Mouse (Mus musculus): ENCODE measurements around the gene Olfr985. TPM values are rescaled to one million over a fixed set of nuclear protein-coding genes. Genes with fewer than 3 reads are reported as not detected.

The Olfr985 gene
- polyA plus RNA-seq, 1 experiment from 2014 or later = not detected

- no peaks in the 10 kb centered on the region for H3K4me1 ChIP-seq (ENCODE audit: control insufficient read depth, insufficient read depth, low read length)
- ATAC-seq = no peak
- 76% methylated on average over 10 of the region's 10 CpGs for whole genome bisulfite sequencing
Observed at GRCm38 (mm10) chr9:40116645-40117286, 13.2 kb downstream of the Olfr985 start.

GRCm38 (mm10) chr9:40114106-40114505 is 15.9 kb downstream of the Olfr985 start, which contains the start of gene Olfr984:
Gene Olfr984 (minus strand): TSS chr9:40114206.
- no peak for ATAC-seq
- H3K9me3 ChIP-seq (replicated peaks; ENCODE audit: control insufficient read depth, low read length, poor library complexity, severe bottlenecking) = no peaks in the 10 kb centered on the region
- H3K4me1 ChIP-seq (ENCODE audit: control insufficient read depth, insufficient read depth, low read length) = no peaks in the 10 kb centered on the region
- no peak within 1 kb of the TSS for H3K4me3 ChIP-seq (ENCODE audit: low read depth, low read length)
- H3K4me2 ChIP-seq (ENCODE audit: low read length) = no peak within 1 kb of the TSS
- H3K9ac ChIP-seq (ENCODE audit: low read depth, low read length) = no peak within 1 kb of the TSS
- no peak within 1 kb of the TSS for H3K27ac ChIP-seq (ENCODE audit: low read length)
- WGBS = 89% methylated on average over 2 of the region's 2 CpGs
- H3K36me3 ChIP-seq (ENCODE audit: control insufficient read depth, insufficient read depth, low read length) = no peaks in the 10 kb centered on the region
- no peaks in the 10 kb centered on the region for H3K27me3 ChIP-seq (ENCODE audit: control insufficient read depth, insufficient read depth, low read depth, low read length)

More at GRCm38 (mm10) chr9:40116645-40117286, 13.2 kb downstream of the Olfr985 start:
- H3K9ac ChIP-seq (ENCODE audit: low read depth, low read length) = no peak overlapping the region
- no peak overlapping the region for H3K4me3 ChIP-seq (ENCODE audit: low read depth, low read length)
- no peaks in the 10 kb centered on the region for H3K36me3 ChIP-seq (ENCODE audit: control insufficient read depth, insufficient read depth, low read length)
- H3K4me2 ChIP-seq (ENCODE audit: low read length) = no peak overlapping the region
- no peak overlapping the region for H3K27ac ChIP-seq (ENCODE audit: low read length)
- no peaks in the 10 kb centered on the region for H3K9me3 ChIP-seq (replicated peaks; ENCODE audit: control insufficient read depth, low read length, poor library complexity, severe bottlenecking)
- H3K27me3 ChIP-seq (ENCODE audit: control insufficient read depth, insufficient read depth, low read depth, low read length) = no peaks in the 10 kb centered on the region

GRCm38 (mm10) chr9:40094769-40095168 is 35.2 kb downstream of the Olfr985 start:
- Histone ChIP-seq H3K27me3 (ENCODE audit: control insufficient read depth, insufficient read depth, low read depth, low read length) (no peaks in the 10 kb centered on the region), H3K36me3 (ENCODE audit: control insufficient read depth, insufficient read depth, low read length) (no peaks in the 10 kb centered on the region), H3K4me3 (ENCODE audit: low read depth, low read length) (no peak overlapping the region), H3K4me2 (ENCODE audit: low read length) (no peak overlapping the region), H3K9ac (ENCODE audit: low read depth, low read length) (no peak overlapping the region), H3K4me1 (ENCODE audit: control insufficient read depth, insufficient read depth, low read length) (no peaks in the 10 kb centered on the region), H3K27ac (ENCODE audit: low read length) (no peak overlapping the region), H3K9me3 (replicated peaks; ENCODE audit: control insufficient read depth, low read length, poor library complexity, severe bottlenecking) (no peaks in the 10 kb centered on the region)
- ATAC-seq = no peak
- WGBS = 62% methylated on average over 3 of the region's 3 CpGs

- H3K36me3 ChIP-seq (ENCODE audit: control insufficient read depth, insufficient read depth, low read length) = no peaks in the 10 kb centered on the region
- no peaks in the 10 kb centered on the region for H3K27me3 ChIP-seq (ENCODE audit: control insufficient read depth, insufficient read depth, low read depth, low read length)
- ATAC-seq = no peak
- 80% methylated on average over 2 of the region's 2 CpGs for WGBS
- no peak within 1 kb of the TSS for H3K4me2 ChIP-seq (ENCODE audit: low read length)
- no peaks in the 10 kb centered on the region for H3K4me1 ChIP-seq (ENCODE audit: control insufficient read depth, insufficient read depth, low read length)
- no peak within 1 kb of the TSS for H3K9ac ChIP-seq (ENCODE audit: low read depth, low read length)
- H3K9me3 ChIP-seq (replicated peaks; ENCODE audit: control insufficient read depth, low read length, poor library complexity, severe bottlenecking) = no peaks in the 10 kb centered on the region
- H3K27ac ChIP-seq (ENCODE audit: low read length) = no peak within 1 kb of the TSS
- no peak within 1 kb of the TSS for H3K4me3 ChIP-seq (ENCODE audit: low read depth, low read length)
Observed at GRCm38 (mm10) chr9:40093495-40093894, 36.5 kb downstream of the Olfr985 start, which contains the start of gene Olfr983. Gene Olfr983 (minus strand): TSS chr9:40093595.

Other genes starting within 250 kb of the Olfr985 start
- gene Olfr229, start 222.8 kb downstream of the Olfr985 start, polyA plus RNA-seq (2015; fragmentation: Nextera tagmentation; extraction: Ambion mirVana) = not detected in 2 replicates
- gene Olfr974, start 192.7 kb downstream of the Olfr985 start, polyA plus RNA-seq (2015; fragmentation: Nextera tagmentation; extraction: Ambion mirVana) = not detected in 2 replicates
- not detected in 2 replicates for gene Olfr975, start 178.1 kb downstream of the Olfr985 start, polyA plus RNA-seq (2015; fragmentation: Nextera tagmentation; extraction: Ambion mirVana)
- gene Olfr976, start 169.1 kb downstream of the Olfr985 start, polyA plus RNA-seq (2015; fragmentation: Nextera tagmentation; extraction: Ambion mirVana) = not detected in 2 replicates
- gene Olfr978, start 138.1 kb downstream of the Olfr985 start, polyA plus RNA-seq (2015; fragmentation: Nextera tagmentation; extraction: Ambion mirVana) = not detected in 2 replicates
- gene Olfr979, start 126.7 kb downstream of the Olfr985 start, polyA plus RNA-seq (2015; fragmentation: Nextera tagmentation; extraction: Ambion mirVana) = not detected in 2 replicates
- not detected in 2 replicates for gene Olfr980, start 120.6 kb downstream of the Olfr985 start, polyA plus RNA-seq (2015; fragmentation: Nextera tagmentation; extraction: Ambion mirVana)
- not detected in 2 replicates for gene Olfr981, start 108.7 kb downstream of the Olfr985 start, polyA plus RNA-seq (2015; fragmentation: Nextera tagmentation; extraction: Ambion mirVana)
- gene Olfr982, start 56.4 kb downstream of the Olfr985 start, polyA plus RNA-seq (2015; fragmentation: Nextera tagmentation; extraction: Ambion mirVana) = not detected in 2 replicates
- not detected in 2 replicates for gene Olfr983, start 36.6 kb downstream of the Olfr985 start, polyA plus RNA-seq (2015; fragmentation: Nextera tagmentation; extraction: Ambion mirVana)
- gene Olfr984, start 16.0 kb downstream of the Olfr985 start, polyA plus RNA-seq (2015; fragmentation: Nextera tagmentation; extraction: Ambion mirVana) = not detected in 2 replicates
- gene Tmem225, start 17.9 kb upstream of the Olfr985 start, polyA plus RNA-seq (2015; fragmentation: Nextera tagmentation; extraction: Ambion mirVana) = not detected in 2 replicates
- not detected in 2 replicates for gene Olfr986, start 50.7 kb upstream of the Olfr985 start, polyA plus RNA-seq (2015; fragmentation: Nextera tagmentation; extraction: Ambion mirVana)
- 13.1 and 13.6 TPM in 2 replicates for gene Zfp202, start 62.1 kb upstream of the Olfr985 start, polyA plus RNA-seq (2015; fragmentation: Nextera tagmentation; extraction: Ambion mirVana)
- 188 and 194 TPM in 2 replicates for gene Scn3b, start 139.0 kb upstream of the Olfr985 start, polyA plus RNA-seq (2015; fragmentation: Nextera tagmentation; extraction: Ambion mirVana)